Mouse (Mus musculus) kidney, postnatal 0 days (tissue): ENCODE results near the gene Pcnx. TPM values are rescaled to one million over a fixed set of nuclear protein-coding genes. Genes with fewer than 3 reads are reported as not detected.
A peak's percentile ranks its signal among the peaks of the same experiment; 100 is the strongest.

Source experiments
- ATAC-seq: fragments of 200-750 bp; cut with Nextera tagmentation; replicated peaks from 2 replicates; pipeline ENCODE4 v1.8.0; 2017; ENCODE audit warnings: low read depth, moderate number of reproducible peaks, moderate TSS enrichment, moderate library complexity; ENCODE audit not compliant: low FRiP score
- DNase-seq: peaks from one replicate; pipeline ENCODE4 v3.0.0-alpha.2; 2016; ENCODE audit warnings: low spot score
- H3K27ac ChIP-seq: fragments of 300-500 bp; sonication (generic); 2 replicates; pipeline ENCODE4 v1.5.1; 2014; ENCODE audit warnings: mild to moderate bottlenecking
- H3K27me3 ChIP-seq: fragments of 300-500 bp; sonication (generic); 2 replicates; pipeline ENCODE4 v1.6.1; 2014; ENCODE audit warnings: low read length, mixed read lengths; ENCODE audit not compliant: insufficient read depth
- H3K36me3 ChIP-seq: fragments of 300-500 bp; sonication (generic); 2 replicates; pipeline ENCODE4 v1.6.1; 2014; ENCODE audit warnings: low read length, mixed read lengths; ENCODE audit not compliant: insufficient read depth
- H3K4me1 ChIP-seq: fragments of 300-500 bp; sonication (generic); replicated peaks from 2 replicates; pipeline ENCODE4 v1.6.1; 2014; ENCODE audit warnings: antibody characterized with exemption, low read length, mixed read lengths; ENCODE audit not compliant: insufficient read depth
- H3K4me2 ChIP-seq: fragments of 300-500 bp; sonication (generic); 2 replicates; pipeline ENCODE4 v1.6.1; 2014; ENCODE audit warnings: mild to moderate bottlenecking, low read length, moderate library complexity, mixed read lengths
- H3K4me3 ChIP-seq: fragments of 300-500 bp; sonication (generic); replicated peaks from 2 replicates; pipeline ENCODE4 v1.5.1; 2014; ENCODE audit warnings: low read depth, low read length
- H3K9ac ChIP-seq: fragments of 300-500 bp; sonication (generic); 2 replicates; pipeline ENCODE4 v1.6.1; 2014; ENCODE audit warnings: low read depth, low read length
- H3K9me3 ChIP-seq: fragments of 300-500 bp; sonication (generic); replicated peaks from 2 replicates; pipeline ENCODE4 v1.6.1; 2016; ENCODE audit warnings: low read length, inconsistent platforms, mixed read lengths
- CTCF ChIP-seq: IDR thresholded peaks from 2 replicates; pipeline ENCODE4 v1.5.1; 2016; ENCODE audit warnings: antibody characterized with exemption, low read depth, mild to moderate bottlenecking, moderate library complexity
- WGBS: fragments of 180-500 bp; shearing (Covaris S2); extraction: QIAGEN DNeasy Blood & Tissue Kit; methylation state at CpG from one replicate; pipeline ENCODE4 v1.1.7; 2014; 5-methylcytosine and 5-hydroxymethylcytosine counted together
- polyA plus RNA-seq: library from polyadenylated mRNA; unstranded; fragments of >200 nt; fragmentation: Nextera tagmentation; extraction: Ambion mirVana; gene quantifications from 2 replicates; pipeline ENCODE4 v1.2.1, GENCODE M21; 2015

The Pcnx gene
- polyA plus RNA-seq: 8.9 and 9.2 TPM in 2 replicates

DNA sequence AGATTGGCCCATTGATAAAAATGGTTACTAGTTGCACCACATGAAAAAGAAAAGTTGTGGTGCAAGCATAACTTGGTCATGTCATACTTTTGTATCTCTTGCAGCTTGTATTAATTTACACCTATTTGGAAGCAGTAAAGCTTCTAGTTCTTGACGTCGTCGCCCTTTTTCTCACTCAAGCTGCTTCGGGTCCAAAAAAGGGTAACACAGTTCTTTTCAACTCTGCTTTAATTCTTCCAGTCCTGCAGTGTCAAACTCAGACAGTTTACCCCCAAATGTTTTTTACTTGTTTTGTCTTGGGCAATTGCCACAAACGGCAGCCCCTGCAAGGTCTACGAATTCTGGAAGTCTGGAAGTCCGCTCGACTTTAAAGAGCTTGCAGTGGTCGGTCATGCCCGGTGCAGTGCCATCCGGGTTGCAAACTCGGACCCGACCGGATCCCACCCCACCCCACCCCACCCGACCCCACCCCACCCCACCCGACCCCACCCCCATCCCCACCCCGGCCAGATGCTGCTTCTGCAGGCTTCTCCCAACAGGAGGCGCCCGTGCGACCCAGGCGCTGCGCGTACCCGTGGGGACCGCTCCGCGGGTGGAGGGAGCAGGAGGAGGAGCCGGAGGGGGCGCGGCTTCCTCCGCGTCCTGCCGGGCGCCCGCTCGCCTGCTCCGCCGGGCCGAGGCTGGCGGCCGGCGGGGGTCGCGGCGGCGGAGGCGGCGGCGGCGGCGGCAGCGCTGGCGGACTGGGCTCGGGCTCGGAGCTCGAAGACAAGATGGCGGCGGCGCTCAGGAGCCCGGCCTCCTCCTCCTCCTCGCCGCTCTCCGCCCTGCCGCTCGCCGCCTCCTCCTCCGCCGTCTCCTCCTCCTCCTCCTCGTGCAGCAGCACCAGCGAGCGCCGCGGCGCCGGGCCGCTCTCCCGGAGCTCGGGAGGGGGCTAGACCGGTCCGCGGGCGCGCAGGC is at the start of gene Pcnx:
Gene Pcnx, plus strand, starts transcription at position 673 of the 957 bp plus-strand sequence.
- Histone ChIP-seq H3K9me3 (no peaks in the 10 kb centered on the region), H3K9ac (peak within 1 kb of the TSS; percentile 93), H3K4me1 (peaks cover 15% of the 10 kb centered on the region), H3K36me3 (no peaks in the 10 kb centered on the region), H3K4me3 (peak within 1 kb of the TSS; percentile 89), H3K27me3 (no peaks in the 10 kb centered on the region), H3K27ac (peak within 1 kb of the TSS; percentile 91), H3K4me2 (peak within 1 kb of the TSS; percentile 74)
- 3% methylated on average over 47 of the region's 83 CpGs for WGBS
- TF ChIP-seq CTCF: peak; percentile 66
- DNase-seq: peak; percentile 87
- peak; percentile 82 for ATAC-seq

DNA sequence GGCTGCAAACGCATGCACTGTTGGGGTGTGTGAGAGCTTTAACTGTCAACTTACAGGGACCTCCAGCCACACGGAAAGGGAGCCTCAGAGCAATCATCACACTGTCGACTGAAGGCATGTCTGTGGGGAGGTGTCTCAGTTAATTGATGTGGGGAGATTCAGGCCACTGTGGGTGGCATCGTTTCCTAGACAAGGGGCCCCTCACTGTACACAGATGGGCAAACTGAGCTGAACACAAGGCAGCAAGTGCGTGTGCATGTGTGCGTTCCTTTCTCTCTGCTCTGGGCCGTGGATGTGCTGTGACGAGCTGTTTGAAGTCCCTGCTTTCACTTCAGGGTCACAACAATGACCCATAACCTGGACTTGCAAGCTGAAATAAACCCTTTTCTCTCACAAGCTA is 49.4 kb upstream of the Pcnx start:
- H3K4me2 ChIP-seq: no peak overlapping the region
- H3K4me1 ChIP-seq: 0 out of 2 replicates have a peak, but pooled peaks cover 3% of the 10 kb centered on the region
- no peak overlapping the region for H3K27ac ChIP-seq
- H3K9ac ChIP-seq: no peak overlapping the region
- H3K9me3 ChIP-seq: no peaks in the 10 kb centered on the region
- H3K4me3 ChIP-seq: no peak overlapping the region
- no peaks in the 10 kb centered on the region for H3K36me3 ChIP-seq
- no peaks in the 10 kb centered on the region for H3K27me3 ChIP-seq
- WGBS: 39% methylated on average over 8 of the region's 8 CpGs
- DNase-seq: no peak
- no peak for ATAC-seq
- no peak for TF ChIP-seq CTCF

DNA sequence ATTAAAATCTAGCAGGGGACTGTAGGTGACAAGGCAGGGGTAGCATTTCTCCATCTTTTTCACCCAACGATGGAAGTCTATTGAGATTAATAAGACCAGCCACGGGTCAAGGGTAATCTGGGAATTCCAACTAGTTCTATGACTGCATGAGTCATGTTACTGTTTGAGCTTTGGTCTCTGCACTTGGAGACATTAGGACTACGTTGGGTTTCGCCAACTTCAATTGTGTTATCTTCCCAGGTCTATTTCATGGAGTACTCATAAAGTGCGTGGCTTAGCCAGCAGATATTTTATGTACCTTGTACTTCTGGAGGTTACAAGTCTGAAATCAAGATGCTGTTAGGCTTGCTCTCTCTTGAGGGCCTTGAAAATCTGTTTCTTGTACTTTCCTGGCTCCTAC is 45.1 kb upstream of the Pcnx start:
- Histone ChIP-seq H3K27me3 (no peaks in the 10 kb centered on the region), H3K4me2 (no peak overlapping the region), H3K36me3 (no peaks in the 10 kb centered on the region), H3K4me3 (no peak overlapping the region), H3K4me1 (no peaks in the 10 kb centered on the region), H3K9ac (no peak overlapping the region), H3K9me3 (no peaks in the 10 kb centered on the region), H3K27ac (no peak overlapping the region)
- no peak for DNase-seq
- 93% methylated on average over 5 of the region's 5 CpGs for WGBS
- ATAC-seq: no peak
- no peak for TF ChIP-seq CTCF

DNA sequence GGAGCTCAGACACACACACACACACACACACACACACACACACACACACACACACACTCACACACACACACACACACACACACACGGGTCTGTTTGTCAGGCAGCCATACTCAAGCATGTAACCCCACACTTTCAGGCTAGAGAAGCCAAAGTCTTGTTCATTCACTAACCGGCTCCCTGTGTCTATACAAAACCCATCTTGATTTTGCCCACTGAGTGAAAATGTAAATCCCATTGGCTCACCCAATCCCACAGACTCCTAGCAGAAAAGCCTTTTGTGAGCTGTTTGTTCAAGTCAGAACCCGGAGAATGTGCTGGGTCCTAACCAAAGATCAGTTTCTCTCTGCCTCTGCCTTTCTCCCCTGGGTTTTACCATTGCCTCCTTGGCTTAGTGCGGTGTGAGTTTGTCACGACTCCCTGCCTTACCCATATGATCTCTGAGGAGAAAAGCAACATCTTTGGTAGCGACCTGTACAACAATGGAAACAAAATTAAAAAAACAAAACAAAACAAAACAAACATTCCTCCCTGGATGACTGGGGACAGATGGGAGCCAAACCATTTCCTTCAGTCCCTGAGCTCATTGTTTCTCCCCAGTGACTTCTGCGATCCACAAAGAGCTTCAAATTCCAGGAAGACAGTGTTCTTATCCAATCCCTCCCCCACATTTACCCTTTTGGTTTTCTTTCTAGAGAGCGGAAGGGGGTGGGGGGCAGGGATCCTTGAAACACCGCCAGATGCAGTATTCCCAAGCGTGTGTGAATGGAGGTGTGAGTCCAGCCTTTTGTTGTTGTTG is 43.3 kb upstream of the Pcnx start:
- no peak for TF ChIP-seq CTCF
- Histone ChIP-seq H3K4me3 (peak overlapping the region; percentile 26), H3K4me1 (no peaks in the 10 kb centered on the region), H3K9ac (no peak overlapping the region), H3K27me3 (no peaks in the 10 kb centered on the region), H3K4me2 (peak overlapping the region; percentile 51), H3K9me3 (no peaks in the 10 kb centered on the region), H3K27ac (peak overlapping the region; percentile 82), H3K36me3 (no peaks in the 10 kb centered on the region)
- DNase-seq: peak; percentile 91
- ATAC-seq: peak; percentile 65; the same call in 1 of the 2 replicates
- WGBS: 14% methylated on average over 10 of the region's 10 CpGs

DNA sequence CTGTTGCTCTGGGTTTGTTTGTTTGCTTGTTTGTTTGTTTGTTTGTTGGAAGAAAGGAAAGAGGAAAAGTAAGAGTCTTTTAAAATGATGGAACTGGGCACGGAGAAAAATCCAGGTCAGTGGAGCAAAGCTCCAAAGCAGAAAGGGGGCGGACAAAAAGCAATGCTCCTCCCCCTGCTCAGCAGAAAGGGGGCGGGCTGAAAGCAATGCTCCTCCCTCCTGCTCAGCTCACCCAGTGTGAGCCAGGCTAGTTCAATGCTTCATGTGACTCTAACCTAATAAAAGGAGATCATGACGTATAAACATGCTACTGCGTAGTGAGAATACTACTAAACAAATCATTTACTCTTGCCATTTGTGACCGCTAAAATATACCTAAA is 42.7 kb upstream of the Pcnx start:
- 45% methylated on average over 6 of the region's 6 CpGs for WGBS
- peak; percentile 80 for ATAC-seq

DNA sequence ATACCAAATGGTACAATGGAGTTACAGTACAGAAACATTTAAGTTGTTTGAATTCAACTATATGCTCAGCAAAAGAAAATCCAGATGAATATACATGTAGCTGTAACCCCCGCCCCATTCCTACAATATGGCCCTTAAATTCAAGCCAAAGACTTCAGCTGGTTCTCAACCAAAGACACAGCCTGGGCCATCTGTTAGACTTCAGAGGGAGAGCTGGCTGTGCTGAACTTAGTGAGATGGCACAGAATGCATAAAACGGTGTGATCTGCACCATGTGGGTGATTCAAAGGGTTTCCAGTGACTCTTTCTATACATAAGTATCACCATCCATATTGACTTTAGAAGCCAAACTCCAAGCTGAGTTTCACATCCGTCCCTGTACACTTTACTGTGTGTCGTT is 39.1 kb upstream of the Pcnx start:
- Histone ChIP-seq H3K4me1 (no peaks in the 10 kb centered on the region), H3K27ac (no peak overlapping the region), H3K36me3 (no peaks in the 10 kb centered on the region), H3K9me3 (no peaks in the 10 kb centered on the region), H3K4me2 (no peak overlapping the region), H3K9ac (no peak overlapping the region), H3K4me3 (no peak overlapping the region), H3K27me3 (no peaks in the 10 kb centered on the region)
- 84% methylated on average over 4 of the region's 4 CpGs for WGBS
- TF ChIP-seq CTCF: no peak
- ATAC-seq (no peak), DNase-seq (no peak)

More for the DNA sequence above, 42.7 kb upstream of the Pcnx start:
- peak; percentile 11; the same call in 1 of the 2 replicates for TF ChIP-seq CTCF
- DNase-seq: peak; percentile 88
- no peaks in the 10 kb centered on the region for H3K9me3 ChIP-seq
- H3K27me3 ChIP-seq: no peaks in the 10 kb centered on the region
- H3K4me2 ChIP-seq: peak overlapping the region; percentile 51
- H3K4me3 ChIP-seq: peak overlapping the region; percentile 26
- peak overlapping the region; percentile 82; the same call in 1 of the 2 replicates for H3K27ac ChIP-seq
- H3K9ac ChIP-seq: no peak overlapping the region
- no peaks in the 10 kb centered on the region for H3K36me3 ChIP-seq
- no peaks in the 10 kb centered on the region for H3K4me1 ChIP-seq
